Mouse (Mus musculus) erythroblast, embryonic 14.5 days (primary cell): ENCODE data around the gene H2-D1. TPM values are rescaled to one million over a fixed set of nuclear protein-coding genes. Genes with fewer than 3 reads are reported as not detected.
A peak's percentile ranks its signal among the peaks of the same experiment; 100 is the strongest.

Experiments
- H3K27me3 ChIP-seq: 2 replicates; pipeline ENCODE4 v1.6.1; 2012; ENCODE audit warnings: inconsistent platforms; ENCODE audit not compliant: control insufficient read depth
- H3K36me3 ChIP-seq: 2 replicates; pipeline ENCODE4 v1.6.1; 2012; ENCODE audit warnings: mild to moderate bottlenecking, inconsistent platforms; ENCODE audit not compliant: control insufficient read depth
- H3K4me1 ChIP-seq: 2 replicates; pipeline ENCODE4 v1.6.1; 2012; ENCODE audit warnings: inconsistent platforms; ENCODE audit not compliant: control insufficient read depth
- H3K4me3 ChIP-seq: replicated peaks from 2 replicates; pipeline ENCODE3; 2012; ENCODE audit warnings: moderate library complexity, mild to moderate bottlenecking, inconsistent platforms
- H3K9me3 ChIP-seq: 2 replicates; pipeline ENCODE4 v1.6.1; 2012; ENCODE audit warnings: low read length, inconsistent platforms, mixed read lengths; ENCODE audit not compliant: control insufficient read depth
- GATA1 ChIP-seq: IDR thresholded peaks from 2 replicates; pipeline ENCODE4 v1.6.1; 2012; ENCODE audit warnings: low read length, inconsistent platforms, mixed read lengths
- TAL1 ChIP-seq: IDR thresholded peaks from 3 replicates; pipeline ENCODE4 v1.6.1; 2012; ENCODE audit warnings: low read length, inconsistent platforms, mixed read lengths
- polyA plus RNA-seq: library from polyadenylated mRNA; stranded (reverse); fragments of >175 nt; gene quantifications from 2 replicates; pipeline ENCODE4 v1.2.3, GENCODE M21; 2012

Gene H2-D1
- polyA plus RNA-seq, 1 experiment, result 2.7 TPM

DNA sequence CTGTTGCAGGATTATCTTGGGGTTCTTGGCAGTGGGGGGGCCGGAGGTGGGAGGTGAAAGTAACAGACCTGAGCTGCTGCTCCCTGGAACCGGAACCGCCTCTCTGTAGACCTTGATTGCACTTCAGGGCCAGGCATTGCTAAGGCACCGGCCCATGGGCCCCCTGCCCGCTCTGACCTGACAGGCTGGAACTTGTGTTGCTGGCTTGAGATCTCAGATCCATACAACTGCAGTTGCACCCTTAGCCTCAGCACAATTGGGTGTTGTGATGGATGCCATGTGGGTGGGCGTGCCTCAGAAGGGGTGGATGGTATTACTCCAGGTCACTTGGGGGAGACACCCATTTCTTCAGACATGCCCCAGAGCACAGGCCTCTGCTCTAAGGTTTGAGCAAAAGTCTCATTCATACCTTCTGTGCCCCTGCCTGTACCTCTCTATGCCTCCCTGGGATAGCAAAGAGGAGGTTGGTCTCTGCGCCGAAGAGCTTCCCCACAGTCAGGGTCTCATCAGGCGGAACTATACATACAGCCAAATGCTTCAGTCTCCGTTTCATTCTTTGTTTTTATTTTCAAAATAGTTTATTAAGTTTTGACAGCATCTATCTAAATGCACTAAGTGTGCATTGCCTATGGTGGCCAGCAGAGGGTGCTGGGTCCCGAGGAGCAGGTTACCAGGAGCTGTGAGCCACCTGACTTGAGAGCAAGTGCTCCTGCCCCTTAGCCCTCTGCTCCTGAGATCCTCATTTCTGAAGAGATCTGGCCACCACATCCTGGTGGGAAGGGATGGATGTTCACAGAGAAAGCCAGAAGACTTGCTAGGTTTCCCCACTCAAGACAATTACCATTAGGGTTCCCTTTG, 8.1 kb upstream of the H2-D1 start:
- H3K9me3 ChIP-seq, result no peaks in the 10 kb centered on the region
- H3K36me3 ChIP-seq, result peaks cover 53% of the 10 kb centered on the region

DNA sequence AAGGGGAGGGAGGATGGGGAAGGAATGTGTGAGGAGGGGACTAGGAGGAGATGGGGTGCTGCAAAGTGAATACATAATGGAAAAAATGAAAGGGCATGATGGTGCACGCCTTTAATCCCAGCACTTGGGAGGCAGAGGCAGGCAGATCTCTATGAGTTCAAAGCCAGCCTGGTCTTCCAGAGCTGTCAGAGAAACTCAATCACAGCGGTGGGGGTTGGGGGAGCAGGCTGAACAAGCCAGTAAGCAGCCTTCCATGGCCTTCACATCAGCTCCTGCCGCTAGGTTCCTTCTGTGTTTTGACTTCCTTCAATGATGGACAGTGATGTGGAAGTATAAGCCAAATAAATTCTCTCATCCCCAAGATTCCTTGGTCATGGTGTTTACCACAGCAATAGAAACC, 7.2 kb upstream of the H2-D1 start:
- TF ChIP-seq GATA1 (no peak), TAL1 (no peak)
- peaks cover 44% of the 10 kb centered on the region for H3K36me3 ChIP-seq
- H3K4me1 ChIP-seq, result peaks cover 26% of the 10 kb centered on the region
- no peak overlapping the region for H3K4me3 ChIP-seq
- peaks cover 11% of the 10 kb centered on the region for H3K27me3 ChIP-seq
- no peaks in the 10 kb centered on the region for H3K9me3 ChIP-seq

More for the DNA sequence above, 8.1 kb upstream of the H2-D1 start:
- H3K4me3 ChIP-seq, result no peak overlapping the region
- TF ChIP-seq GATA1, result no peak
- TF ChIP-seq TAL1, result no peak
- peaks cover 8% of the 10 kb centered on the region for H3K27me3 ChIP-seq
- peaks cover 24% of the 10 kb centered on the region for H3K4me1 ChIP-seq

DNA sequence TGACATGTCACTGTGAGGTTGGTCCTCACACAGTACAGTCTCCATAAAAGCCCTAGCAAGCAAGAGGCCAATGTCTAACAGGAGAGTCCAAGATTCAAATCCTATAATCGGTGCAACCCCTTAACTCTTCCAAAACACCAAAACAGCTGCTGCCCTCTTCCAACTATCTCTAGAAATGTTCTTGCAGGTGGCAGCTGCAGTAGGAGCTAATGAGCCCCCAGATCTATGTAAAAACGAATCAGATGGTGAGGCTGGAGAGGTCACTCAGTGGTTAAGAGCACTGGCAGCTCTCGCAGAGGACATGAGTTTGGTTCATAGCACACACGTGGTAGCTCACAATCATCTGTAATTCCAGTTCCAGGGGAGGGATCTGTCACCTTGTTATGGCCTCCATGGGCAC, 6.8 kb upstream of the H2-D1 start:
- Histone ChIP-seq H3K27me3 (peaks cover 11% of the 10 kb centered on the region), H3K4me1 (peaks cover 26% of the 10 kb centered on the region), H3K4me3 (no peak overlapping the region), H3K36me3 (peaks cover 40% of the 10 kb centered on the region), H3K9me3 (no peaks in the 10 kb centered on the region)
- TF ChIP-seq TAL1, result no peak
- no peak for TF ChIP-seq GATA1

DNA sequence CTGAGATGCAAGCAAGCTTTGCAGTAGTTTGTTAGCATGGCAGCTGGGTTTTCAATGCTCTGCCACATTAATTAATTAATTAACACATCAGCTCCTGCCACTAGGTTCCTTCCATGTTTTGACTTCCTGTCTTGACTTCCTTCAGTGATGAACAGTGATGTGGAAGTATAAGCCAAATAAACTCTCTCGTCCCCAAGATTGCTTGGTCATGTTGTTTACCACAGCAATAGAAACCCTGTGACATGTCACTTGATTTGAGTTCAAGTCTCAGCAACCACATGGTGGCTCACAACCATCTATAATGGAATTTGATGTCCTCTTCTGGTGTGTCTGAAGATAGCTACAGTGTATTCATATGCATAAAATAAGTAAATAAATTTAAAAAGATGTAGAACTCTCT, 5.2 kb upstream of the H2-D1 start:
- TF ChIP-seq GATA1, result no peak
- no peak for TF ChIP-seq TAL1
- Histone ChIP-seq H3K36me3 (peaks cover 25% of the 10 kb centered on the region), H3K4me1 (peaks cover 34% of the 10 kb centered on the region), H3K4me3 (peak overlapping the region; percentile 64), H3K27me3 (peaks cover 23% of the 10 kb centered on the region), H3K9me3 (no peaks in the 10 kb centered on the region)

DNA sequence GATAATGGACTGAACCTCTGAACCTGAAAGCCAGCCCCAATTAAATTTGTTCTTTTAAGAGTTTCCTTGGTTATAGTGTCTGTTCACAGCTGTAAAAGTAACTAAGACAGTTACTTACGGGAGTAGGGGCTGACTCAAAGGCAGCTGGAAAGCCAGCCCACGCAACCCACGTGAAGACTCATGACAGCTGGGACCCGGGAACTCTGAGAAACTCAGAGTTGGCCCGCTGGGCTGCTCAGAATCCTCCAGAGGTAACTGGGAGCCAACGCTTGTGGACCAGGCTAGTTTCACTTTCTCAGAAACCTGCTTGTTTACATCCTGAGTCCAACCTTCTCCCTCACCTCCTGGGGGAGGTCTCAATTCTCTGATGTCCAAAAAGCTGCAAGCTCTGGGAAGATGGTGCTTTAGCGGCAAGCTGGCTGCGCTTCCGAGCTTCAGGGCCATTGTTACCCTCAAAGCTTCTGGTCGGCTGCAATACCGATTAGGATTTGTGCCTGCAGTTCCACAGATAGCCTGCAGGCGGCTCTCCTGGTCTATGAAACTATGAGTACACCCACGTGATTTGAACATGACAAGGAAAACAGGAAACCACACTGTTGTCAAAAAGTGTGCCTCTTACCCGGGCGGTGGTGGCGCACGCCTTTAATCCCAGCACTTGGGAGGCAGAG, 4.6 kb upstream of the H2-D1 start:
- Histone ChIP-seq H3K4me1 (peaks cover 40% of the 10 kb centered on the region), H3K4me3 (peak overlapping the region; percentile 64)
- no peak for TF ChIP-seq TAL1
- no peak for TF ChIP-seq GATA1

DNA sequence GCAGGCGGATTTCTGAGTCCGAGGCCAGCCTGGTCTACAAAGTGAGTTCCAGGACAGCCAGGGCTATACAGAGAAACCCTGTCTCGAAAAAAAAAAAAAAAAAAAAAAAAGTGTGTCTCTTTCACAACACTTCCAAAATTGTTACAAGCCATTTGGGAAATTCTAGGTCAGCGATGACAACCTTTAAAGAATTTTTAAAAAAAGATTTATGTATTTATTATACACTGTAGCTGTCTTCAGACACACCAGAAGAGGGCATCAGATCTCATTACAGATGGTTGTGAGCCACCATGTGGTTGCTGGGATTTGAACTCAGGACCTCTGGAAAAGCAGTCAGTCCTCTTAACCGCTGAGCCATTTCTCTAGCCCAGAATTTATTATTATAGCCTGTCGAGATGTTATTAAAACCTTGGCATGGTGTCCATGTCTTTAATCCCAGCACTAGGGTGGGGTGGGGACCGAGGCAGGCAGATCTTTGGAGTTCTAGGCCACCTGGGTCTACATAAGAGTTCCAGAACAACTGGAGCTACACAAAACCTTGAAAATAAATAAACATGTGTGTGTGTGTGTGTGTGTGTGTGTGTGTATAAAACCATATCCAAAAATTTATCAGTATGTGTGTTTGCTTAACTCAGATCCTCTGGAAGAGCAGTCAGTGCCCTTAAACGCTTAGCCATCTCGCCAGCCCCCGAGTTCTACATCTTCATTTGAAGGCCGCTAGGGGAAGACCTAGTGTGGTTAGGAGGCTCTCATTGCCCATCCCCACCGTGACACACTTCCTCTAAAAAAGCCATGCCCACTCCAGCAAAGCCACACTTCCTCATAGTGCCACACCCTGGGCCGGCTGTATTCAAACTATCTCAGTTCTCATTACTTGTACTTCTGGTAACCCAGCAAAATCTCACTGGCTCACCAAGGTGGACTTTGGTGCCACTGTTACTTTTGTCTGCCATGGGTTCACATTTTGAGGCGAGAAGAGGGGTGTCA, 3.7 kb upstream of the H2-D1 start:
- Histone ChIP-seq H3K4me3 (no peak overlapping the region), H3K4me1 (peaks cover 43% of the 10 kb centered on the region)
- TF ChIP-seq GATA1 (no peak), TAL1 (no peak)

More for the DNA sequence above, 4.6 kb upstream of the H2-D1 start:
- H3K27me3 ChIP-seq, result peaks cover 29% of the 10 kb centered on the region
- peaks cover 19% of the 10 kb centered on the region for H3K36me3 ChIP-seq
- no peaks in the 10 kb centered on the region for H3K9me3 ChIP-seq

DNA sequence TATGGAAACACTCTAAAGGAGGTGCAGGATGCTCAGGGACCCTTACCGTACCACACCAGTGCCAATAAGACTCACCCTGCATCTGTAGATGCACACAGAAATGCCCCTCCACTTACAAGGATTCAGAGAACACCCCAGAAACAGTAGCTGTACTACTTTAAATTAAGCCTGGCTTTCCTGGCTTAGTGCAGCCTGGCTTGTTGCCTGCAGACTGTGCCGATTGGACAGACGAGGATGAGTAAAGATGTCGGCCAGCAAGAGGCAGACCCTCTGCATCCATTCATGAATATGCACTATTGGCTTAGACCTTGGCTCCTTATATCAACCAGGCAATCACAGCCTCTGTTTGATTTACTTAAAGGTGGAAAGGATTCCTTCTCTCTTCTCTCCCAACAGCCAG, 2.9 kb upstream of the H2-D1 start:
- H3K4me1 ChIP-seq, result peaks cover 41% of the 10 kb centered on the region
- H3K9me3 ChIP-seq, result no peaks in the 10 kb centered on the region
- no peak overlapping the region for H3K4me3 ChIP-seq
- no peak for TF ChIP-seq GATA1
- TF ChIP-seq TAL1, result no peak
- H3K27me3 ChIP-seq, result peaks cover 46% of the 10 kb centered on the region
- peaks cover 2% of the 10 kb centered on the region for H3K36me3 ChIP-seq

More for the DNA sequence above, 3.7 kb upstream of the H2-D1 start:
- Histone ChIP-seq H3K9me3 (no peaks in the 10 kb centered on the region), H3K36me3 (peaks cover 10% of the 10 kb centered on the region), H3K27me3 (peaks cover 37% of the 10 kb centered on the region)

DNA sequence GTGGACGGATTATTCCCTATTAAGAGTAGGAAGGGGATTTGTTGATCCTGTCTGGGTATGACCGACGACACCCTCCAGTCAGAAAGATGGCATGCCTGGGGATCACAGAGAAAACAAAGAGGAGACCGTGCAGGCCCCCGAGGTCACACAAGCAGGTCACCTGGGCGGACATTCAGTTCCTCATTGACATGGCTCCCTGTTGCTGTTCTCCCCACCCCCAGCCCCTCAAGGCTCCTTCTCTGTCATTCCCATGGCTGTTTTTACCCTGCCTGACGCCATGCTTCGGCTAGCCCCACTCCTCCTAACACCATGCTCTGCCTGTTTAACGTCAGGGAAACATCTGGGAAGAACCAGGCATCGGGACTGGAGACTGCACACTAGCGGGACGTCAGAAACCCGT, 879 bp upstream of the H2-D1 start:
- Histone ChIP-seq H3K36me3 (no peaks in the 10 kb centered on the region), H3K27me3 (peaks cover 44% of the 10 kb centered on the region), H3K4me3 (no peak overlapping the region), H3K9me3 (no peaks in the 10 kb centered on the region), H3K4me1 (peaks cover 41% of the 10 kb centered on the region)
- TF ChIP-seq TAL1 (no peak), GATA1 (no peak)

DNA sequence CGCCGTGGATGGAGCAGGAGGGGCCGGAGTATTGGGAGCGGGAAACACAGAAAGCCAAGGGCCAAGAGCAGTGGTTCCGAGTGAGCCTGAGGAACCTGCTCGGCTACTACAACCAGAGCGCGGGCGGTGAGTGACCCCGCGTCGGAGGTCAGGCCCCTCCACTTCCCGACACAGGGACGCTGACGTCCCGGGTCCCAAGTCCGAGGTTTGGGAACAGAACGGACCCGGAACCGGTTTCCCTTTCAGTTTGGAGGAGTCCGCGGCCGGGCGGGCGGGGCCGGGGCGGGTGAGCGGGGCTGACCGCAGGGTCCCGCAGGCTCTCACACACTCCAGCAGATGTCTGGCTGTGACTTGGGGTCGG, 973 bp downstream of the H2-D1 start:
- H3K4me3 ChIP-seq, result peak overlapping the region; percentile 77
- H3K9me3 ChIP-seq, result no peaks in the 10 kb centered on the region
- peaks cover 41% of the 10 kb centered on the region for H3K27me3 ChIP-seq
- peaks cover 3% of the 10 kb centered on the region for H3K36me3 ChIP-seq
- TF ChIP-seq GATA1 (no peak), TAL1 (no peak)
- peaks cover 28% of the 10 kb centered on the region for H3K4me1 ChIP-seq
